Mouse (Mus musculus): ENCODE results near the gene Ptpn21. TPM values are rescaled to one million over a fixed set of nuclear protein-coding genes. Genes with fewer than 3 reads are reported as not detected.

Ptpn21 gene
- total and polyA plus RNA-seq, 3 experiments, result 1.2 to 3.8 TPM; not detected in 1

GRCm38 (mm10) chr12:98734246-98734879 is 2.8 kb downstream of the Ptpn21 start:
- DNase-seq (ENCODE audit: low read depth, low spot score), result peak; percentile 95
- no peaks in the 10 kb centered on the region for H3K27me3 ChIP-seq (ENCODE audit: control insufficient read depth in 1 of 2, insufficient read depth in 2 of 2, low read length in 2 of 2)
- peak overlapping the region; percentile 81 for H3K27ac ChIP-seq (ENCODE audit: control insufficient read depth, low read depth, low read length)
- peak overlapping the region; percentile 83 for H3K9ac ChIP-seq (ENCODE audit: control insufficient read depth, low read depth, low read length, poor library complexity, severe bottlenecking)
- peaks cover 2% of the 10 kb centered on the region for H3K79me2 ChIP-seq (ENCODE audit: control insufficient read depth, insufficient read depth, low read length, poor library complexity)
- H3K9me3 ChIP-seq (replicated peaks; ENCODE audit: insufficient read depth, low read length), result no peaks in the 10 kb centered on the region
- peaks cover 0 to 2% of the 10 kb centered on the region in 2 experiments; a peak in 1 of 4 replicates for H3K36me3 ChIP-seq (ENCODE audit: control insufficient read depth in 1 of 2, insufficient read depth in 2 of 2, low read length in 2 of 2)
- H3K4me3 ChIP-seq (ENCODE audit: control insufficient read depth in 1 of 2, insufficient read depth in 1 of 2, low read depth in 2 of 2, low read length in 2 of 2), result peak overlapping the region; percentile 78 to 81
- H3K4me1 ChIP-seq (ENCODE audit: control insufficient read depth in 1 of 2, insufficient read depth in 2 of 2, low read length in 2 of 2), result no peaks in the 10 kb centered on the region; a peak in 1 of 4 replicates
- TF ChIP-seq TBP (IDR thresholded peaks at IDR 0.05; ENCODE audit: low read depth, low read length) (peak; percentile 89), NELFE (IDR thresholded peaks at IDR 0.05; ENCODE audit: low read depth, low read length) (peak; percentile 69), TAL1 (IDR thresholded peaks at IDR 0.05; ENCODE audit: low read length) (no peak), BHLHE40 (IDR thresholded peaks at IDR 0.05; ENCODE audit: borderline replicate concordance, low read depth, low read length) (no peak), POLR2AphosphoS2 (IDR thresholded peaks at IDR 0.05; ENCODE audit: low read length) (peak; percentile 55; the same call in 1 of the 2 replicates), MYB (IDR thresholded peaks at IDR 0.05; ENCODE audit: low read depth, low read length) (no peak), MAX (IDR thresholded peaks at IDR 0.05; ENCODE audit: low read length) (no peak; the same call in 1 of the 2 replicates), RCOR1 (IDR thresholded peaks at IDR 0.05; ENCODE audit: low read depth, low read length) (no peak), MYC (IDR thresholded peaks at IDR 0.05; ENCODE audit: low read depth, low read length) (no peak), TCF12 (IDR thresholded peaks at IDR 0.05; ENCODE audit: low read depth, low read length) (peak; percentile 73), GATA1 (IDR thresholded peaks at IDR 0.05; ENCODE audit: low read depth, low read length) (no peak), RAD21 (IDR thresholded peaks at IDR 0.05; ENCODE audit: low read depth, low read length) (no peak), NRF1 (IDR thresholded peaks at IDR 0.05; ENCODE audit: insufficient read depth, low read depth, low read length, poor library complexity, severe bottlenecking) (no peak), CHD2 (IDR thresholded peaks at IDR 0.05; ENCODE audit: low read length) (no peak), USF1 (IDR thresholded peaks at IDR 0.05; ENCODE audit: low read depth, low read length) (peak; percentile 53; the same call in 1 of the 2 replicates), ELF1 (IDR thresholded peaks at IDR 0.05; ENCODE audit: low read depth, low read length) (peak; percentile 64), MXI1 (IDR thresholded peaks at IDR 0.05; ENCODE audit: low read depth, low read length) (peak; percentile 78), POLR2A (IDR thresholded peaks at IDR 0.05; ENCODE audit: control insufficient read depth in 1 of 2, insufficient read depth in 1 of 2, low read depth in 1 of 2, low read length in 2 of 2, poor library complexity in 1 of 2) (peak in 1 of 2 experiments; percentile 80; a peak in 2 of 4 replicates), CHD1 (IDR thresholded peaks at IDR 0.05; ENCODE audit: low read depth, low read length) (no peak), USF2 (IDR thresholded peaks at IDR 0.05; ENCODE audit: borderline replicate concordance in 1 of 2, insufficient read depth in 1 of 2, low read depth in 1 of 2, low read length in 2 of 2) (no peak), KAT2A (conservative IDR thresholded peaks at IDR 0.05; ENCODE audit: low read depth, low read length) (peak; percentile 16; the same call in 1 of the 2 replicates), ZC3H11A (IDR thresholded peaks at IDR 0.05; ENCODE audit: low read depth, low read length) (no peak), HCFC1 (IDR thresholded peaks at IDR 0.05; ENCODE audit: low read depth, low read length) (peak; percentile 90), GABPA (IDR thresholded peaks at IDR 0.05; ENCODE audit: low read depth, low read length) (no peak), EP300 (IDR thresholded peaks at IDR 0.05; ENCODE audit: low read depth in 1 of 2, low read length in 2 of 2) (no peak), SIN3A (IDR thresholded peaks at IDR 0.05; ENCODE audit: low read length) (peak; percentile 94), ZMIZ1 (IDR thresholded peaks at IDR 0.05; ENCODE audit: low read depth, low read length) (peak; percentile 55; the same call in 1 of the 2 replicates), SMC3 (IDR thresholded peaks at IDR 0.05; ENCODE audit: low read depth, low read length) (no peak), MEF2A (IDR thresholded peaks at IDR 0.05; ENCODE audit: extremely low read depth, insufficient replicate concordance, low read depth, low read length, poor library complexity, severe bottlenecking) (no peak), ZNF384 (IDR thresholded peaks at IDR 0.05; ENCODE audit: low read depth, low read length) (0 out of 2 replicates have a peak, but pooled peaks have one; percentile 23), E2F4 (IDR thresholded peaks at IDR 0.05; ENCODE audit: borderline replicate concordance, low read depth, low read length) (no peak), MAFK (IDR thresholded peaks at IDR 0.05; ENCODE audit: borderline replicate concordance, low read depth, low read length) (no peak), CTCF (IDR thresholded peaks at IDR 0.05 in 2 of 3, conservative IDR thresholded peaks at IDR 0.05 in 1 of 3; ENCODE audit: control insufficient read depth in 1 of 3, insufficient read depth in 1 of 3, low read depth in 2 of 3, low read length in 3 of 3, poor library complexity in 1 of 3, severe bottlenecking in 1 of 3) (no peak), POLR2AphosphoS5 (IDR thresholded peaks at IDR 0.05; ENCODE audit: borderline replicate concordance, low read depth, low read length) (no peak), MAZ (IDR thresholded peaks at IDR 0.05; ENCODE audit: low read depth, low read length) (peak; percentile 92; the same call in 1 of the 2 replicates), UBTF (IDR thresholded peaks at IDR 0.05; ENCODE audit: borderline replicate concordance, insufficient read depth, low read depth, low read length) (no peak)
